Mouse (Mus musculus) embryo, embryonic 10.5 days (tissue): ENCODE measurements around the gene Clps.

ENCODE experiments used
- DNase-seq: peaks from one replicate; pipeline ENCODE4 v3.0.0-alpha.2; 2015; ENCODE audit warnings: low spot score

Gene Clps

DNA sequence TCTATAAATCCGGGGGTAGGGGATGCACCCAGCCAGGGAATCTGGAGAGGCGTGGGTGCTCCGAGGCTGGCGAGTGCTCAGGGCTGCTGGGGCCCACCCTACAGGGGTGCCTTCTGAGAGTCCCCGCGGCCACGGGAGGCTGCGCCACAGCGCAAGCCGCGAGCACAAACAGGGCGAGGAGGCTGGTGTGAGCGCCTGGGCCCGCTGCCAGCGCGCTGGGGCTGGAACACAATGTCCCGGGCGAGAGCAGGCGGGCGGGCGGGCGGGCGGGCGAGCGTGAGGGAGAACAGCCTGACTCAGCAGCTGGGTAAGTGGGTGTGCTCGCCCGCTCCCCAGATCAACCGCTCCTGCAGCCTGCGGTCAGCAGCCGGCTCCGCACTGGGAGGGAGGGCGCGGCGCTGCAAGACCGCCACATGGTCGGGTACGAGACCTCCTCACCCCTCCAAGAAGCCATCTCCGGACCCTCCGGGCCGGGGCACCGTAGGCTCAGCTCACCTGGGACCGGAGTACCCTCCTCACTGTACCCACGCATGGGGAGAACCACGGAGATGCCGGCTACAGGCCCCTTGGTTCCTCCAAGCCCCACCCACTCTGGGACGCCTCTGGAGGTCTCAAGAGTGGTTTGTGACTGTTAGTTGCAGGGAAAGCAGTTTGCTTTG is 42.5 kb downstream of the Clps start:
- peak; percentile 50 for DNase-seq

DNA sequence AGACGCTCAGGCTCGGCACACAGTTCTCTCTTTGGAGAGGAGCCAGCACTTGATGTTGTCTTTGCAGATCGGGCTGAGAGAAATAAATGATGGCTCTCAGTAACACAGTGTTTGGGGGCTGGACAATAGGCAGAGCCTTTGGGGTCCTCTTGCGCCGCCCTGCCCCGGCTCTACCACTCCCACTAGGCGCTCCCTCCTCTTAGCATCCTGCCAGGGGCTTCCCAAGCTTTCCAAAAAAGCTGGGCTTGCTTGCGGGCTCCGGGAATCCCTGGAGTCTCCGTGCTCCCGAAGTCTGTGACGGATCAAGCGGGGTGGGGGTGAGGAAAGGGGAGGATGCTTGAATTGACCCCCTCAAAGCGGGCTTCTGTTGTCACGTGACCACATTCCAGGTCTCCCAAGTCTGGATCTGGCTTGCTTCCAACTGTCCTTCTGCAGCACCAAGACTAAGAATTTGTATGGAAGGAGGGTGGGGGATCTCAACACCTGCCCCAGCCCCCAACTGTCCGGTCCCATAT is 43.1 kb downstream of the Clps start, which contains the start of gene Fkbp5:
Gene Fkbp5 (minus strand): TSS at position 87 of the 515 bp plus-strand sequence.
- DNase-seq = peak; percentile 54

DNA sequence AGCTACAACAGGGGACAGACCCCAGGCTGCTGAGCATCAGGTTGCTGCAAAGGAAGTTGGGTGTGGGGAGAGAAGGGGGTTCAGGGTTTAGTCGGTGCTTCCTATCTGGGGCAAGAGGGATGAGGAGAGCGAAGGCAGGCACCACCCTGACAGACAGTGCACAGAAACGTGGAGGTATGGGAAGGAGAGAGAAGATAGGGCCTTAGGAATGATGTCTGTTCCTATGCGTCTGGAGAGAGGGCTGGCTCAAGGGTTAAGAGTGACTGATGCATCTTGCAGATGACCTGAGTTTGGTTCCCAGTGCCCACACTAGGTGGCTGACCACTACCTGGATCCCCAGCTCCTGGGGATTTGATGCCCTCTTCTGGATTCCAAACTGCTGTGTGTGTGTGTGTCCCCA is 43.7 kb downstream of the Clps start:
- no peak for DNase-seq

DNA sequence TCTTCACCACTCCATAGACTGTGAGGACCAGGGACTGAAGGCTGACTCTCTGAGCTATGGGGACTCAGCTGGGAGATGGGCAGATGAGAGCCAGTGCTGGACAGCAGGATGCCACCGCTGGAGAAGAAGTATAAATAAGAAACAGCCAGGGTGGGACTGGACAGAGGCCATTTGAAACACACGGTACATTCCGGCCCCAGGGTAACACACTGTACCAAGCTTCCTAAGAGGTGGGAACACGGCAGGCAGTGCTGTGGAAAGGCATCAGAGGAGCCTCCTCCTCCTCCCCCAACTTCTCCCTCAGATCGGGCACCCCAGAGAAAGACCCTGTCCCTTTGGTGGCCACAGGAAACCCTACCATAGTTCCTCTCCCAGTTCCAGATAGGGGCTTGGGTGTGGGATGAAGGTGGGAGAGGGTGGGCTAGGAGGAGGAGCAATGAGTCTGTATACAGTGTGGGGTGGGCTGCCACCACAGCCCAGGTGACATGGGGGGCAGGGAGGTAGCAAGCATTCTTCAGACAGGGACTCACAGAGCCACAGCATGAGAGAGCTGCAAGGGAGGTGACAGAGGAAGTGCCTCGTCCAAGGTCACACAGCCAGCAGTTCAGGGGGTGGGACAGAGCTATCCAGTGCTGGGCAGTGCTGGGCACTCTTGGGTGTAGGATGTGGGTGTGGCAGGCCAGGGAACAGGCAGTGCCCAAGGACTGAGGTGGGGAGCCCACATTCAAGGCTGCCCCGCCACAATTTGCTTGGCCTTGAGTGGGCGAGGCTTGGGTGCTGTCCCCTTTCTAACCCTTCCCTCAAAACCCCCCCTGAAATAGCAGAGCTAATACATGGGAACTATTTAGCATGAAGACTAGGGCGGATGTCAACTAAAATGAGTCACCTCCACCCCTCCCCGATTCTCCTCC is 44.9 kb downstream of the Clps start:
- no peak for DNase-seq

DNA sequence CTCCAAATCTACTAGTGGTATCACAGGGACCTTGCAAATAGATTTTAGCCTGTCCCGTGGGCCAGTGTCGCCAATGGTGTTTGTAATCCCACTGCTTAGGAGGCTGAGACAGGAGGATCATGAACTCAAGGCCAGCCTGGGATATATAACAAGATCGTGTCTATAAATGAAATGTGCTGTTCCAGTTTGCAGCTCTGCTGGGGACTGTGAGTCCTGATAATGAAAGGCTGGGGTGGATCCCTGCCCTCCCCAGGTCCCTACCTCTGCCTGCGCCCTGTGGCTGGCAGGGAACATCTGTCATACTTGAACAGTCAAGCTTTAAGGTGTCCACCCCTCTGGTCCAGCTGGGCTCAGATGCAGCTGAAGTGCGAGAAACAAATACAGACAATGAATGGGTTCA is 46.0 kb downstream of the Clps start:
- DNase-seq = no peak

DNA sequence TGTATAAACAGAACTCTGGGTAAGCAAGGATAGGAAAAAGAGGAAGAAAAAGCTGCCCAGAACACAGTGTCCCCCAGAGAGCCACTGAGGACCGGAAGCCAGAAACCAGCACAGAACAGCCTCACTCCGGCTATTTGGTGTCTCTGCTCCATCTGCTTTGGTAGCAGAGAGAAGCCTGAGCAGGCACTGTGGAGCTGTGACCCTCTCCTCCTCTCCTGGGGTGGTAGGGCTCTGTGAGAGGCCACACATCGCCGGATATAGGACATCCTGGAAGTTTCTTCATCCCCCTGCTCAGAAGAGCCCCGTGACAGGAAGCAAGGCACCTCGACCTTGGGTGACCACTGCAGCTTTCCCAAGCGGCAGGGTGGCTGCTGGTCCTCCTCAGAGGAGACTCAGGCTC is 46.7 kb downstream of the Clps start:
- no peak for DNase-seq

DNA sequence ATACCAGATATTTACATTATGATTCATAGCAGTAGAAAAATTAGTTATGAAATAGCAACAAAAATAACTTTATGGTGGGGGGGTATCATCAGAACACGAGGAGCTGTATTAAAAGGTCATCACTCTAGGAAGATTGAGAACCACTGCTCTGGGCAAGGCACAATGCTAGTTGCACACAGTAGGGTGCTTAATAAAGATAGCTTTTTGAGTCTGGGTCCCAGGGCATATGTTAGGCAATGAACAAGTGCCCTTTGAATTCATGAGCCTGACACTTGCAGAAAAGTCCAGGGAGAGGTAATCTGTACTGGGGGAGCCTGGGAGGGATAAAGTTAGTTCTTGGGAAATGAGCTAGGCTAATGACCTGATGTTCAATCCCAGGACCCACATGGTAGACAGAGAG is 47.2 kb downstream of the Clps start:
- no peak for DNase-seq

DNA sequence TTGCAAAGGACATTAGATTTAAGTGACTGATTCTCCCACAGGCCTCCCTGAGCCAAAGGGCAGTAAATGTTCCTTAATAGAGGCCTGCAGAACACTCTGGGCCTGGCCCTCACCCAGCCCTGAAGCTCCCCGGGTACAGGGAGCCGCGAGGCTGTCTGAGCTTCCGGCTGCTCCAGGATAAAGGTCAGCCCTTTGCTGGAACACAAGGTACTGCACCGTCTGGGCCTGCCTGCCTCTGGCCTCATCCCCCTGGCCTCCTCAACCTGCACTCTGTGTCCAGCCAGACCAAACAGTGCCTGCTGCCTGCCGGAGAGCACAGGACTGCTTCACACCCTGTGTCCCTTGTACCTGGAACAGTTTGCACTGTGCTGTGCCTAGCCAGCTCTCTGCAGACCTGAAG is 47.9 kb downstream of the Clps start:
- DNase-seq = no peak

DNA sequence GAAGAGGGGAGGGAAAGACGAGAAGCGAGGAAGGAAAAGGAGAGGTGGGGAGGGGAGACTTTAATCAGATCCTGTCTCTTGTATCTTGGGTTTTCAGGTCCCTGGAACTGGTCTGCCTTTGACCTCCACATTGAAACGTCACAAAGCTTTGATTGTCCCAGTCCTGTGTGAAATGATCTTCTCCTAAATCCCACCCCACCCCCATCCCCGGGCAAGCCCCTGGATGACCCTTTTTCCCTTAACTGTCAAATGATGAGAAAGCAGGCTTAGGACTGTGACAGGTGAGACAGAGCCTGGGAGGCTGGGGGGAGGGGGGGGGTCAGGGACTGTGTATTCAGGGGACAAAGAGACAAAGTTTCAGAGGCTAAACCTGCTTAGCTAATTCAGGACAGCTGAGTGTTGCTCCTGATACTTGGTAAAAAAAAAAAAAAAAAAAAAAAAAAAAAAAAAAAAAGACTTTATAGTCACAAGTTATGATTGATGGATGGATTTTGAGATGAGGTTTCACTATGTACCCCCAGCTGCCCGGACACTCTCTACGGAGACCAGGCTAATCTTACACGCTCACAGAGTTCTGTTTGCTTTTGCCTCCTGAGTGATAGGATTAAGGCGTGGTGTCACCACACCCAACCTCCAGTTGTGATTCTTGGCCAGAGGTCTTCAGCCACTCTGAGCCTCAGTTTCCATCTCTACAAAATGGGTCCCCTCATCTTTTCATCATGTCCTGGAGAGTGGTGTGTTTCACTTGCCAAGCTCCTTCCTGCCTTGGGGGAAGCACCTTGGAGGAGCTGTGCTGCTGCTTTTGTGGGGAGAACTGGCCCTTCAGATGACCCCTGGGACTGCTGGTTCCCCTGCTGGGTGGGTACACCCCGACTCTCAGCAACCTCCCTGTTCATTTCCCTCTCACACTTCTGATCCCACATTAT is 48.7 kb downstream of the Clps start:
- DNase-seq = peak; percentile 65

DNA sequence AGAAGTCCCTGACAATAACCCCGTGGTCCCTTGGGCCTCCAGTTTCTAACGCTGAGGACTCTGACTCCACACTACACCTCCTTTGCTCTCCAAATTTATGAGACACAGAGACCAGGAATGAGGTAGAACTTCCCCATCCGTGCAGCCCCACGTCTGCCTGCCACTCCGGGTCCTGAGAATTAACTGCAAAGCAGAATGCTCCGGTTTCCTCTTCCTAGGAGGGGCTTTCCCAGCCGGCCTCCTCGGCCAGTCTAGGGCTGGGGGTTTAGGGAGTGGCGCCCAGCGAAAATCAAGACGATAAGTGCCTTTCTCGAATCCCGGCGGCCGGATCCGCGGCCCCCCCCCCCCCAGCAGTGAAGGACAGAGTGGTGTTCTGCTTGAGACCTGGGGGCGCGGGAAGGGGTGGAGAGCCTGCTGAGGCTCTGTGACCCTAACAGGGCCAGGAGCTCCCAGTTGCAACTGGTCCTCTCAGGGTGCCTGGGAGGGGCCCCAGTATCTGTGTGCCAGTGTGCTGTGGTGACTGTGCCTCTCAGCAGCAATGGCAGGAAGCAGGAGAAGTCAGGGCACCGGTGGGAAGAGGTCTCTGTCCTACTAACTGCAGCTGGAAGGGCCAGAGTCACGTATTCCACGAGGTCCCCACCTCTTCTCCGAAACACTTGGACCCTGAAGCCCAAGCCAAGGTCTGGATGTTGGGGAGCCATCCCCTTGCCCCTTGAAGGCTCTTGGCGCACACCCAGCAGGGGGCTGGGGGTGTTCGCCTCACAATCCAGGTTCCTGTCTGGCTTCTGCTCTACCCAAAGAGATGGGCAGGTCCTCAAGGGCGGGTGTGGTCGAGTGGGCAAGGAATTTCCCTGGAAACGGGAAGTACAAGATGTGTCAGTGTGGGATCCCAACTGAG is 49.9 kb downstream of the Clps start:
- DNase-seq = no peak
